Mouse (Mus musculus) kidney, adult 2 months (tissue): ENCODE data around the gene Cdrt4.

Source experiments
- CTCF ChIP-seq: fragments of 200-500 bp; conservative IDR thresholded peaks from 2 replicates; pipeline ENCODE4 v1.5.1; 2011; ENCODE audit warnings: low read depth, mild to moderate bottlenecking, control low read depth, low read length, moderate library complexity, mixed read lengths; ENCODE audit not compliant: insufficient read depth, insufficient read length
- POLR2A ChIP-seq: fragments of 200-500 bp; IDR thresholded peaks from one replicate; pipeline ENCODE4 v1.6.1; 2011; ENCODE audit warnings: low read depth, low read length, control low read depth

- TF ChIP-seq CTCF (0 out of 2 replicates have a peak, but pooled peaks have one; percentile 17), POLR2A (no peak)
These were observed 41.2 kb upstream of the Cdrt4 start for GRCm38 (mm10) chr11:62909720-62910306.
